Mouse (Mus musculus) T-helper 1 cell (primary cell): ENCODE measurements around the gene Huwe1.

Experiments
- in situ Hi-C: fragments of 300-600 bp; cut with MboI, MseI; formaldehyde crosslinking; loops from one replicate; pipeline ENCODE4 v1.15.1; 2025; ENCODE audit warnings: high pct_unique_total_duplicates

Gene Huwe1

DNA sequence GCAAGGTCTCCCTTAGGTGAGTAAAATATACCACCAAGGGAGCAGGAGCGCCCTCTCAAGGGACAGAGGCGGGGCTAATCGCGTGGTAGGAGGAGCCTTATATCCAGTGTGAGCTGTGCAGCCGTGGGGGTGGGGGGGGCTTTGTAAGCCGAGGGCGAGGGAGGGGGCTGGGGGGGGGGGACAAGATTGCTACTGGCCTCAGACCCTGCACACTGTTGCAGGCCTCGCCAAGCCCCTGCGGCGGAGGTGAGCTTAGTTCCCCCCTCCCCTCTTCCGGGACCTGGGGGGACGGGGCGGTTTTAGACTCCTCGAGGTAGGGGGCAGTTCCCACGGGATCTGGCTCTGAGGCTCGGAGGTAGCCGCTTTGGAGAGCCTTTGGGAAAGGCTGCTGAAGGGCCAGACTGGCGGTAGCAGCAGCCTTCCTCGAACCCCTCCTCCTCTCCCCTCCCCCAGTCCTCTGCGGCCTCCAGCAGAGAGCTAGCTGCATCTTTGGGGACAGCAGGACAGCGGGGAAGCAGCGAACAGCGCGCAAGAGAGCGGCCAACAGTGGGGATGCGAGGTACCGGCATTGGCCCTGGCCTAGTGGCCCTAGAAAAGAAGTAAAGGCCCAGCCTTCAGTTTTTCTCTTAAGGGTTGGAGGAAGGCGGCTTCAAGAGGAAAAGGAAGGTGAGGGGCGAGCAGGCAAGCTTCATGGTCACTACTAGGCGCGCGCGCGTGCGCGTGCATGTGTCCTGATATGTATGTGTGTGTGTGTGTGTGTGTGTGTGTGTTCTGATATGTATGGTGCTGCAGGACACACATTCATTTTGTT, at the start of gene Huwe1:
TSS of gene Huwe1 (plus strand) at position 107 of the 811 bp plus-strand sequence.
- in situ Hi-C loops: no loop called here

DNA sequence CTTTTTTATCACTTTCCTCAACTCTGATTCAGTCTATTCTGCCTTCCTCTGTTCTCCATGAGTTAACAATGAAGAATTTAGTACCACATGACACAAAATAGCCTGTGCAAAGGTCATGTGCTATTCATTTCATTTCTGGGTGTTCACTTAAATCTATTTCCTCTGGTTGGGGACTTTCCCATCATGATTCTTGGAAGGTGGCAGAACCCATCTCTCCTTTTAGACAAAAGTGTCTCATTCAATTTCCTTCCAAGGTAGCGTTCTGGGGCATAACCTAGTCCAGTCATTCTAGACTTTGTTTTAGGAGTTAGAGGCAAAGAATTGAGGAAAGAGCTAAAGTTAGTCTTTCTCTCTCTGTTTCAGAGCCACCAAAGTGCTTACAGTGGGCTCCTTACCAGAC, 20.3 kb upstream of the Huwe1 start:
- in situ Hi-C loops: no loop called here

GRCm38 (mm10) chrX:151782939-151783338, 17.7 kb upstream of the Huwe1 start:
- in situ Hi-C loops: no loop called here

GRCm38 (mm10) chrX:151792766-151793165, 7.8 kb upstream of the Huwe1 start:
- in situ Hi-C loops: no loop called here

DNA sequence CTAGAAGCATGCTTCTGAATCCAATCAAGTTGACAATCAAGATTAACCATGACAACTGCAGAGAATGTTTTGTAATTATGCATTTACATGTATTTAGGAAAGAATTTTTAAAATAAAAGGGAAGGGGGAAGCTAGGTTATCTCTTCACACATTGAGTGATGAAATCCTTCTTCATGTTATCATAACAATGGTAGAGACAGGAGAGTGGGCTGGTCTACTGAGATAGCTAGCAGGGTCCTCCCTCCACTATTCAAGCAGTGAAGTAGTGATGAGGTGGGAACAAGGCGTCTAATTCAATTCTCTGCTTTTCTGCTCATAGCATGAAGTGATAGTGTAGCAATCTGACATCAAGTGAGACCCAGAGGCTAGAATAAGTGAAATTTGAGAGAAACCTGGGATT, 2.6 kb upstream of the Huwe1 start:
- in situ Hi-C loops: no loop called here

DNA sequence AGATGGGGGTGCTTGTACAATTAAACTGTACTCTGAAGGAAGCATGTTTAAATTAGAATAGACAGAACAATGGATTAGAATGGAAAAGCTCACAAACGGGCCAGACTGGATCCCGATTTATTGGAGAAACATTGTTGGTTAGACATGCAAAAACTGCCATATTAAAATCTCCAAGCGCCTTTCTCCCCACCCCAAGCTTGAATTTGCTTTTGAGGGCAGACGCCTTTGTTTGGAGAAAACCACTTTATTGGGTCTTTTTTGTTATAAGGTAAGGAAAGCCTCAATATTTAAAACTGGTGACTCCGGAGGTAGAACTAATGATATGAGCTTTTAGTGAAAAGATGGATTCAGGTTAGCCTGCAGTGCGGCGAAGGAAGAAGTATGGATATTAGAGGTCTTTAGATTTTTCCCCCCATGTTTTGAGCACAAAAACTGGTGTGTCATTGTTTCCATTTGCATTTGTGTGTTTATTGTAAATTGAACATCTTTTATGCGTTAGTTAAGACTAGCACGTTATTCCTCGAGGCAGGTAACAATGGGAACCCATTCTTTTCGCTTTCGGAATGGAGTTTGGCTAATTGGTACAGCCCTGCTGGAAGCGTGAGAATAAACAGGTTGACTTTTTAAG, 1.8 kb downstream of the Huwe1 start:
- in situ Hi-C loops: no loop called here

DNA sequence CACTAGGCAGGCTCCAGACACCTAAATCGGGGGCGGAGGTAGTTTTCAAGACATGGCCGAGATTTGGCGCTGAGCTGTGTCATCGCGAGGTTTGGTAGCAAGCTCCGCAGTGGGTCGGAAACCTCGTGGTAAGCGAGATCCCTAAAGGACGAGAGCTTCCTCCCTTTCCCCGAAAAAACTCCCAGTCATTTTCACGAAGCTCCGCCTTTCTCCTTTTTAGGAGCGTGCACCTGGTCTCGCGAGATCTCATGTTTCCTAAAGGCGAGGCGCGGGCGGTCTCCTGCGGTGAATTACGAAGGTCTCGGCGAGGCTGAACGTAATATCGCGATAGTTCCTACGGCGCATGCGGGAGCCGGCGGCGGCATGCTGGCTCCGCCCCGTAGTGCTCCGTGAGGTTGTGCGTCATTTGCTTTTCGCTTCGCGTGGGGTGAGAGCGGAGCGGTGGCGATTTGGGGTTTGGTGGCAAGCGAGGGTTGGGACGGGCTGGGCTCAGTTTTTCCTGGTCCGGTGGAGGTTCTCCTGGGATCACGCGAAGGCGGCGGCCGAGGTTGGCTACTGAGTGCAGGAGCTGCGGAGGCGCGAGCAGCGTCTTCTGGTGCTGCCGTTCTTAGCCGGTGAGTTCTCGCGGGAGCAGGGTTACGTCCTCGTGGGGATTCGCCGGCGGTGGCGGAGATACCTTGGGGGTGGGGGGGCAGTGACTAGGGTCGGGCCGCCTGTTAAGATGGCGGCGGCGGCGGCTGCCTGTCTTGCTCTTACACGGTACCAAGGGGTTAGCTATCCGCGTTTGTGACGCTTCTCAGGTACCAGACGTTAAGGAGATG, 2.6 kb downstream of the Huwe1 start:
- in situ Hi-C loops: no loop called here

DNA sequence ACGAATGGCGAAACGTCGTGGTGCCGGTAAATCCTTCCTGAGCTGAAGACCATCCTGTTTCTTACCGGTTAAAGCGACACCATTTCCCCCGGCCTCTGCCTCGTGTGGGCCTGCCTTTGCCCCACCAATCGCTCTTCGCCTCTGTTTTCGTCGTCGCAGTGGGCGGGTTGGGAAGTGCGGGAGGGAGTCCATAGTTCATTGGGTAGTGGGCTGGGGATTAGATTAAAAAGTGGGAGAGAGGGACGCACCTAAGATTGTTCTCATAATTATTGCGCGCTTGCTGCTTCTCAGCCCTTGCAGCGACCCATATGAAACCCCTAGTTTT, 3.1 kb downstream of the Huwe1 start:
- in situ Hi-C loops: no loop called here

- in situ Hi-C loops: no loop called here
These were observed 3.8 kb downstream of the Huwe1 start for GRCm38 (mm10) chrX:151804388-151804787.

GRCm38 (mm10) chrX:151811481-151811880, 10.9 kb downstream of the Huwe1 start:
- in situ Hi-C loops: no loop called here

DNA sequence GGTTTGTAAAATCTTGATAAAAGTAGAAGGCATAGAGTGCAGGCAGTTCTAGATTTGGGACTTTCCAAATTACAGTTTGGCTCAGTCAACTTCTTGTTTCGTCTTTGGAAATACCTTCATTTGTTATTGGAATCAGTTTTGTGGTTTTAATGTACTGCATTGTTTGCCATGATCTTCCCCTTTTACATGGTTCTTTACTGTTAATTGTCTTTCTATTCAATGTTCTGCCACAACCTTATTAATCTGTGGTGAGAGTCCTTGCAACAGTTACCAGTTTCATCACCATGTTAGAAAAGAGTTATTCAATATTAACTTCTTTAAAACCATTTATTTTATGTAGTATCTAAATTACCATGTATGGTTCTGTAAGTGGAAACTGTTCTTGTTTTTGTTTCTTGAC, 13.0 kb downstream of the Huwe1 start:
- in situ Hi-C loops: no loop called here

- in situ Hi-C loops: no loop called here
These were observed 17.1 kb downstream of the Huwe1 start for GRCm38 (mm10) chrX:151817712-151818111.

GRCm38 (mm10) chrX:151828971-151829370, 28.4 kb downstream of the Huwe1 start:
- in situ Hi-C loops: no loop called here

GRCm38 (mm10) chrX:151831260-151831659, 30.7 kb downstream of the Huwe1 start:
- in situ Hi-C loops: no loop called here

- in situ Hi-C loops: no loop called here
These were observed 32.4 kb downstream of the Huwe1 start for GRCm38 (mm10) chrX:151832982-151833381.

GRCm38 (mm10) chrX:151859436-151859835, 58.8 kb downstream of the Huwe1 start:
- in situ Hi-C loops: no loop called here

DNA sequence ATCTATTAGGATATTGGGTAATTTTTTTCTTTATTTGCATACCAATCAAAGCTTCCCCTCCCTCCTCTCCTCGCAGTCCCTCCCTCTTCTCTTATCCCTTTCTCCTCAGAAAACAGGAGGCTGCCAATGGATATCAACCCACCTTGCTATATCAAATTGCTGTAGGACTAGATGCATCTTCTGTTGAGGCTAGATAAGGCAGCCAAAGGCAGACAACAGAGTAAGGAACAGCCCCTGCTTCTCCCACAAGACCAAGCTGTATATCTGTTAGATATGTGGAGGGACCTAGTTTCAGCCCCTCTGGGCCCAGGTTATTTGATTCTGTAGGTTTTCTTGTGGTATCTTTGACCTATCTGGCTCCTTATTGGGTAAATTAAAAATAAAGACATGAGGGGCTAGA, 110.1 kb downstream of the Huwe1 start:
- in situ Hi-C loops: loop anchor here (10.0 kb wide), 1 partner anchor 124 kb away; no protein-coding TSS in a partner anchor

DNA sequence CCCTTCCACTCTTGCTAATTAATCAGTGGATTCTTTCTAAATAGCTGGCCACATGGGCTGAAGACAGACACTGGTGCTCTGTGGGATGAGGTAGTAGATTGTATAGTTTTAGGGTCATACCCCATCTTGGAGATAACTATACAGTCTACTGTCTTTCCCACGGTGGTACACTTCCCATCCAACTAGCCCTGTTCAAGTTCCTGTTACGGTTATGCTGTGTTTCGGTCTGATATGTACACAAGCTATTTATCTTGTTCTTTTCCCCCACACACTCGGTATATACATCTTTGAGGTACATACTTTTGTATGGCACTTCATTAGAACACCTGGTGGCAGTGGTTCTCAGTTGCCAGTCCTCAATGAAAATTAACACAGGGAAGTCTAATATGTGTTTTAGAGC, 111.7 kb downstream of the Huwe1 start:
- in situ Hi-C loops: loop anchor here (10.0 kb wide), 1 partner anchor 123 kb away; no protein-coding TSS in a partner anchor

GRCm38 (mm10) chrX:151929390-151929789, 128.8 kb downstream of the Huwe1 start:
- in situ Hi-C loops: no loop called here

DNA sequence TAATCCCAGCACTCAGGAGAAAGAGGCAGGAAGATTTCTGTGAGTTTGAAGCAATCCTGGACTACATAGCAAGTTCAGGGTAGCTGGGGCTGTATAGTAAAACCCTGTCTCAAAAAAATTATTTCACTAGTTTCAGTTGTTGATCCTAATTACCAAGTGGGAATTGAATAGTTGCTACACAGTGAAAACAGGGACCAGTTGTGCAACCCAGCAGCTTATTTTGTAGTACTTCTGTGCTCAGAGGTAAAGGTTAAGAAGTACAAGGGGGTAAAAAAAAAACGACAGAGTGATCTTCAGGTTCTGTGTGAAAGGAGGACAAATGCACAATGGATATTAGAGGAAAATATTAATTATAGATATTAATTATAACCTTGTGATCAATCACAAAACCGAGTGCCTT, 138.2 kb downstream of the Huwe1 start:
- in situ Hi-C loops: loop anchor here (10.0 kb wide), 1 partner anchor 86 kb away; no protein-coding TSS in a partner anchor

DNA sequence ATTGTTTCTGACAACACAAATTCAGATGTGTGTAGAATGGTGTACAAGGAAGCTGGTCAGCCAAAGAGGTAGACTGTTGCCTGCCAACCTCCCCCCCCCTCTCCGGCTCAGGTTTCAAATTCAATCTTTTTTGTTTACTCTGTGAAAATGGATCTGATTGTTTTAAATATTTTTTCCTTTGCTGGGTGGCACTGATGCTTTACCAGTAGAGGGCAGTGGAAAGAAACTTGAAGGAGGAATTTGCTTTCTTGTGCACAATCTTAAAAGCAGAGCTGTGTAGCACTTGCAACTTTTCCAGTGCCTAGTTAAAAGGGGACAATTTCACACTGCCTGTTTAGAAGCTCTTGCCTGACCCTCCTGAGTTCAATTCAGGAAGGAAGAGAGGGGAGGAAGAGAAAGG, 146.4 kb downstream of the Huwe1 start:
- in situ Hi-C loops: no loop called here

GRCm38 (mm10) chrX:151947781-151948180, 147.2 kb downstream of the Huwe1 start:
- in situ Hi-C loops: no loop called here
